Mouse (Mus musculus): Measurements from ENCODE around the gene Rps27l. TPM values are rescaled to one million over a fixed set of nuclear protein-coding genes. Genes with fewer than 3 reads are reported as not detected.

The Rps27l gene
- total RNA-seq, 2 experiments from 2014 or later, result 179 to 205 TPM

DNA sequence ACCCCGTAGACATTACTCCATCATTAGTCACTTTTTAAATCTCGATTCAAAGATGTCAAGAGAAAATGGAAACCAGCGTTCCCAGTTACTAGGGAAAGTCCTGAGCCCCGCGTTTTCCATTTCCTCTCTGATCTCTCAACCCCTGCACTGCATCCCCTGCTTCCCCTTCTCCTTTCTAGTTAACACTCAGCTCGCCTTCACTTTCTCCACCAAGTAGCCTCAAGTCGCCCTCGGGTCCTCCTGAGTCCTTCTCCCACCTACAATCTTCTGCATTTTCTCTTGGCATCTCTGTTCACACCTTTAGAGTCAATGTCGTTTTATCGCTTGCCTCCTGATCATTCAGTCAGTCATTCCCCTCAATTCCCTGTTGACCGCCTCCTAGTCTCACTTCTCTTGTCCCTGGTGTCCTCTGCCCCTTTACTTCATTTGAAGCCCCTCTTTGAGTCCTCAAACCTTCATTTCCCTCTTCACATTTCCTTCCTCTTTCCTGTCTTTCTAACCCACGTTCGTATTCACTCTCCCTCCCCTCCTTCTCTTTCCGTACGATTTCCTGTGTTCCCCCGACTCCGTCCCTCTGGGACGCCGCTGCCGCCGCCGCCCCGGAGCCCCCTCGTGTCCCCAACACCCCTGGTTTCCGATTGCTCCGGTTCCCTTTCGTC, 27.1 kb upstream of the Rps27l start:
- DNase-seq, result no peak
- intact Hi-C loops (cut with DNase I; ENCODE audit: low total_unique reads), result no loop called here

DNA sequence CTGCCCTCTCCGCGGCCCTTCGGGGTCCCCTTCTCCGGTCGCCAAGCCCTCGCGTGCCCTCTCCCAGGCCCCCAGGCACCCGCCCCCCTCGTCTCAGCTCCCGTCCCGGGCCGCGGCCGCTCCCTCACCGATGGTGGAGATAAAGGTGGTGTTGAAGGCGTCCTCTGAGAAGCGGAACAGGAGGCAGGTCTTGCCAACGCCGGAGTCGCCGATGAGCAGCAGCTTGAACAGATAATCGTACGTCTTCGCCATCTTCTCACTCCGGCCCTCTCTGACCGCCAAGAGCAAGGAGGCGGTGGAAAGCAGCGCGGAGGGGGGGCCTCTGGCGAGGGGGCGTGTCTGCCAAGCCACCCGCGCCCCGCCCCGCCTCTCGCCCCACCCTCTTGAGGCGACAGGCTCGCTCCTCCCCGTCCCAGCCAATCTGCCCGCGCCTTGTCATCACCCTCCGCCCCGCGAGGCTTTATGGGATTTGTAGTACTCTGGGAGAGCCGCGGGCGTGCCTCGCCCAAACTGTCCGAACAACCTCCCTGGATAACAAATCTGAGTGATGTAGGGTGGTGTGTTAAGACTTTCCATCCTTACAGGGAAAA, 26.4 kb upstream of the Rps27l start, which contains the start of gene Rab8b:
Gene Rab8b (minus strand): TSS at position 306 of the 590 bp plus-strand sequence.
- intact Hi-C loops (cut with DNase I; ENCODE audit: low total_unique reads), result no loop called here
- DNase-seq, result peak; percentile 99

DNA sequence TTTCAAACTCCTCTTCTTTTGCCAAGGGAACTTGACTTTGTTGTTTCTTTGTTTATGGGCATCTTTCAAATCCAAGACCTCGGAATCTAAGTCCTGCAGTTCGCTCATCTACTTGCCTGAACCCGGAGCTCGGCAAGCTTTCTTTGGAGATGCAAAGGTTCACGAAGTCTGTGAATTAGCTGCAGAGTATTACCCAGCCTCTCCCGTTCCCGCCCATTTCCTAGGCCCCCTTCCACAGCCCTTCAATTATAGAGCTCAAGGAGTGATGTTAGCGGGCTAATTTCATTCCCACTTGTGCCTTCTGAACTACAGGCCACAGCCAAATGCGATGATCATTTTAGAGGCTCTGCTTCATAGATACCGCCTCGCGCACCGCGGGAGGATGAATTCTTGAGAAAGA, 25.9 kb upstream of the Rps27l start:
- intact Hi-C loops (cut with DNase I; ENCODE audit: low total_unique reads), result no loop called here
- DNase-seq, result no peak

DNA sequence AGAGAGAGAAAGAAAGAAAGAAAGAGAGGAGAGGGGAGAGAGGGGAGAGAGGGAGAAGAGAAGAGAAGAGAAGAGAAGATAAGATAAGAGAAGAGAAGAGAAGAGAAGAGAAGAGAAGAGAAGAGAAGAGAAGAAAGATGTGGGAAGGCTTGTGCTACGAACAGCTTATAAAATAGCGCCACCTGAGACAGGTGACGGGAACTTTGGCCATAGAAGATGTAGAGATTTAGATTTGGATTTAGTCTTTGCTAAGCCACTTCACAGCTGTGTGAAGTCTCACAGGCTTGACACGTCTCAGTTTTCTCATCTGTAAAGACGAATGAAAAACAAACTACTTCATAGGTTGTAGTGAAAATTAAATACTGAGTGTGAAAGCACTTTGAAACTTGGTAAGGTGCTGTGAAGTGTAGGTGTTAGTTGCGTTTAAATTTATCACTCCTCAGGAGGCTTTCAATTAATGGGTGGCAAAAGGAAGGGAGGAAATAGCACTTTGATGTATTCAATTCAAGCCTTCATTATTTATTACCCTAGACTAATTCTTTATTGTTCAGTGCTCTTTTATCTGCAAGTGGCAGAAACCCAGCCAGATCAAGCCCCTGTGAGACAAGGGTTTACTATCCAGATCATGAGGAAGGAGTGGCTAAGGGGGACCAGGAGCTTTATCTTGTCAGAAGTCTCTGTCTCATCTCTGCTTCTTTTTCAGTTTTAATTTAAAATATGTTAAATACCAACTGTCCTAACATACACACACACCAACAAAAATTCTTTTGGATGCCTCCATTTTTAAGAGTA, 25.2 kb upstream of the Rps27l start:
- DNase-seq, result no peak
- intact Hi-C loops (cut with DNase I; ENCODE audit: low total_unique reads), result no loop called here

DNA sequence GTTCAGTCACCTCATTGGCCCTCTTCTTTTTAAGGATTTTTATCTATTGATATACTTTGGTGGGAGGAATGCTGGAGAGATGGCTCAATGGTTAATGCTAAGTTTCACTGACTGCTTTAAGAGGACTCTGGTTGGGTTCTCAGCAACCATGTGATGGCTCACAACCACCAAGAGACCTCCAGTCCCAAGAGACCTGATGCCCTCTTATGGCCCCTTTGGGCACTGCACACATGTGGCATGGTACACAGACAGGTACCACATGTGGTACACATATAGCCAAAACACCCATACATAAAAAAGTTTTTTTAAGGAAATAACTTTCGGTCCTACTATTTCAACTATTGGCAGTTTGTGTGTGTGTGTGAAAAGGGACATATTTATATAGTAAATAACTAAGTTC, 23.8 kb upstream of the Rps27l start:
- no peak for DNase-seq
- intact Hi-C loops (cut with DNase I; ENCODE audit: low total_unique reads), result no loop called here

DNA sequence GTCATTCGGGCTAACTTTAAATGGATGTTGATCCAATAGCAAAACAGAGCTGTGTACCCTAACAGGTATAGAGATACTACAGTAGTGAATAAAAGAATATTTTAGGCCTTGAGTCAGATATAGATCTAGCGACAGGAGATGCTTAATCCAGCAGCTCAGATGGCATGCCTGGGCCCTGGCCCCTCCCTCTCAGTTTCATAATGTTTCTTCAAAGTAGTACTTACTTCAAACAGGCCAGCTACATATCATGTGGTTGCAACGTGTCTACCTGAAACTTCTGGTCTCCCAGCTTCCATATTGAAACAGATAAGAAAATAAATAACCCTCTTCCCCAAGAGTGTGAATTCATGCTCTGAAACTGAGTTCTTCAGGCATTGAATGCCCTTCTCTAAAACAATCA, 20.0 kb upstream of the Rps27l start:
- intact Hi-C loops (cut with DNase I; ENCODE audit: low total_unique reads), result no loop called here
- no peak for DNase-seq

DNA sequence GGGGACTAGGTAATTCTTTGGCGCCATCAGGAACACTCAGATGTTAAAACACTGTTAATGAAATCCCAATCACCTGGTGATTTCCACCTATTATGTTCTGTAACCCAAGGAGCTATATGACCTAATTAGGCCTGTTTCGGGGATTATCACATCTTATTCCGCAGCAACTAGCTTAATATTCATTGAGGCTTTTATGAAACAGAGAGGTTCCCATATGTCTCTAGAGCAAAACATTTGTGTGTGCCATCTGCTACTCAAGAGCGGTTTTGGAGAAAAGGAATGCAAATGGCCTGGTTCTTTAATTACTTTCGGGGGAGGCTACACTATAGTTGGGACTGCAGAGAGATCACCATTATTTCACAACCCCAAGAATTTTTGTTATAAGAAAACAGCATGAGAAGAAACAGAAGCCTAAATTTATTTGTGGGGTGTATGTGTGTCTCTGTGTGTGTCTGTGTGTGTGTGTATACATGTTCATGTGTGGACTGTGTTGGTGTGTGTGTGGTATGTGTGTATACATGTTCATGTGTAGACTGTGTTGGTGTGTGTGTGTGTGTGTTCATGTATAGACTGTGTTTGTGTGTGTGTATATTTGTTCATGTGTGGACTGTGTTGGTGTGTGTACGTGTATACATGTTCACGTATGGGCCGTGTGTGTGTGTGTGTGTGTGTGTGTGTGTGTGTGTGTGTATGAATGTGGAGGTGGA, 18.0 kb upstream of the Rps27l start:
- intact Hi-C loops (cut with DNase I; ENCODE audit: low total_unique reads), result no loop called here
- no peak for DNase-seq

DNA sequence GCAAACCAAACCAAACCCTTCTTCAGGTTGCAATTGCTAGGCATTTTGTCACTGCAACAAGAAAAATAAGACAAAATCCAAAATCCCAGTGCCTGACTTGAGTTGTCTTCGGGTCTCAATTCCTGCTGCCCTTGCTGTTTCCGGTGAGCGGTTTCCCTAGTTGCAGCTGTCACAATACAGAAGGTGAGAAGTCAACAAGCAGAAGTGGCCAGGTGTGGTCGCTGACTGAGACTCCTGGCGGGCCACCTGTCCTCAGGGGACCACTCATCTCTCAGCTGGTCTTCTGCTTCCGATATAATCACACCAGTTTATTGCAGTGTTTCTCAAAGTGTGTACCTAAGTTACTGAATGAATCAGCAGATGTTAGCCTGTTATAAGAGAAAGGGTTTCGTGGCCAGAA, 15.5 kb upstream of the Rps27l start:
- intact Hi-C loops (cut with DNase I; ENCODE audit: low total_unique reads), result loop anchor here (10.0 kb wide), 1 partner anchor 286 kb away; no protein-coding TSS in a partner anchor
- DNase-seq, result no peak

DNA sequence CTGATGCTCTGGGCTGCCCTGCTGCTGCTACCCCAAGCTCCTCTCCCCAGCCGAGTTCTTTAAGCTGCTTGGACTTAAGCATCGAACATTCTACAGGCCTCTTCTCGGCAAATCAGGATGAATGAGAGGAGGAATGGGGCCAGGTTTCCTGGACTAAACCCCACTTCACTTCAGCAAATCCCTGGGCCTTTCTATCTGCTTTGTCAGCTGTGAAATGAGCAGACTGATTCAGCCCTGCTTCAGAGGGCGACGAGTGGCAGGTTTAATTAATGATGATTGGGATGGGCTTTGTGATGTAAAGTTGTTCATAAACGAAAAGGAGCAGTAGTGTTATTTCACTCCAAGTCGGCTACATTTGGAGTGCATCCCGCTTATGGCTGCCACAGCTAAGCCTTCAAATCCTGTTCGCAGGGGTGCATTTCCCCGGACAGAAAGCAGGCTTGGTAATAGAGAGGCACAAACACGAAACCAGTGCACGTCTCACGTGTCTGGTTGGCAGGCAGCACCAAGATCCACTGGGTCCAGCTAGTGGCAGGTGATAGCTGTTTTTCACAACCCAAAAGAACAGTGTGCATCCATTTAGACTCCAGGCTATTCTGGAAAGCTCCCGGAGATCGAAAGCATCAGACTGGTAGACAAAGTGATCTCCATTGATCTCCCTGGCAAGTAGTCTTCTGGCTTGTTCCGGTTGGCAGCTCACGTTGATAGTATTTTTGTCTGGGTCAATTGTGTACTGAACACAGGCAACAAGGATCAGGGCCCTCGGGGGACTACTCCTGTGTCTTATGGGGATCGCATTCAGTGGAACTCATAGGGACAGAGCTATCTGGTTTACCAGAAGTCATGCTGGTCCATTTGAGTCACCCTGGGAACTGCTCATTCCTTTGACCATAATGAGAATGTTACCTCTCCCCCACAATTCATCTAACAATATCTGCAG, 11.7 kb upstream of the Rps27l start:
- no peak for DNase-seq
- intact Hi-C loops (cut with DNase I; ENCODE audit: low total_unique reads), result loop anchor here (10.0 kb wide), 1 partner anchor 289 kb away; no protein-coding TSS in a partner anchor

DNA sequence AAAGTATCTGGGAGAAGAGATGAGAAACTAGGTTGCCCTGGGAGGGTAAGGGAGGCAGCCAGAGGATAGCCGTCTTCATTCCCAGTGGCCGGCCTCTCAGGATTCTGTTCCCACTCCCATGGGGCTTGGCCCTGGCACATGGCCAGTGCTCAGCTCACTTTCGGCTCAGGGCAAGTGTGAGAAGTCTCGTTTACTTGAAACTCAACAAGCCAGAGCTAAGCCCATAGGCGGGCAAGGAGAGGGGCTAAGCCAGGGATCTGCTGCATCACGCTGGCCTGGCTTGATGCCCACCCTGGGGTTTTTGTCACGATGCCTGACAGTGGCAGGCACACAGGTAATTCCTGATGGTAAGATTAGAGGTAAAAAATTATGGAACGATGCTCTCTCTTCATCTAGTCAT, 8.4 kb upstream of the Rps27l start:
- intact Hi-C loops (cut with DNase I; ENCODE audit: low total_unique reads), result loop anchor here (10.0 kb wide), 1 partner anchor 293 kb away; no protein-coding TSS in a partner anchor

DNA sequence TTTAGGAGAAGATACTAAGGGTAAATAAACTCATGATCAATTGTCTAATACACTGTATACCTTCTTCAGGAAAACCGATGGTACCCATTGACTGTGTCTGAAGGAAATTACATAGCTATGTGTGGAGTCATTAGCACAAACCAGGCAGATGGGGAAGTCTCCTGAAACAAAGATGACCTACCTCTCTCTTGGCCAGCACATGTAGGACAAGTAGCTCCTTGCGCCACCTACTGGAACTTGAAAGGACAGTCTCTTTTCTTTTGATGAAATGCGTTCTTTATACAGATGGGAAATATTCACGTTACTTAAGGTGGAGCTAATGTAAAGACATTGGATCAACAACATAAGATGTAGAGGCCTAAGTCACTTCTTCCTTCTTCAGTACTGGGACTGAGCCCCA, 7.0 kb upstream of the Rps27l start:
- intact Hi-C loops (cut with DNase I; ENCODE audit: low total_unique reads), result loop anchor here (10.0 kb wide), 1 partner anchor 294 kb away; no protein-coding TSS in a partner anchor
- no peak for DNase-seq

More for the DNA sequence above, 8.4 kb upstream of the Rps27l start:
- DNase-seq, result peak; percentile 67

DNA sequence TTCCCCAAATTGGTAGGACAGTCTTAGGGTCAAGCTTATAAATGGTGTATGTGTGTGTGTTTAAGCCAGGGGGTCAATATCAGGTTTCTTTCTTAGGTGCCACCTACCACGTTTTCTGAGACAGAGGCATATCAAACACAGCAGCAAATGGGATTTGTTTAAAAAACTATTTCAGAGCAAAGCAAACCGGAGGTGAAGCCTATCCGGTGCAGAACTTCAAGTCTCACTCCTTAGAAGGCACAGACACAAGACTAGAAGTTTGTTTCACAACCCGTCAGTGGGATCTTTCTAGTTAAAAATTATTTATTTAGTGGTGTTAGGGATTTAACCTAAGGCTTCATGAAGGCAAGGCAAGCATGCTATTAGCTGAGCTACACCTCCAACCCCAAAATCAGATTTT, 725 bp upstream of the Rps27l start:
- DNase-seq, result no peak
- intact Hi-C loops (cut with DNase I; ENCODE audit: low total_unique reads), result no loop called here

DNA sequence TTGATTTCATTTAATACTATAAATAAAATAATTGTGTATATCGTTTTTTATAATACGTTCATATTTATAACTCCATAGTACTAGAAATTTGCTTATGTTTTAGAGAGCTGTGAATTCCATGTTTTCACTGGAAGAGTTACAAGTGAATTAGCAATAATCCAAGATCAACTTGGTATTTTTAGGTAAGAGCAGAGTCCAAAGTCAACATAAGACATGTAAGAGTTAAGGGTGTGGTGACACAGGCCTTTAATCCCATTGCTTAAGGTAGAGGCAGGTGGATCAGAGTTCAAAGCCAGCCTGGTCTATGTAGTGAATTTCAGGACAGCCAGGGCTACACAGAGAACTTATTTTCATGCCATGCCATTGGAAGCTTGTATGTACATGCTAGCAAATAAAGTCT, 2.6 kb downstream of the Rps27l start:
- intact Hi-C loops (cut with DNase I; ENCODE audit: low total_unique reads), result no loop called here
- no peak for DNase-seq

DNA sequence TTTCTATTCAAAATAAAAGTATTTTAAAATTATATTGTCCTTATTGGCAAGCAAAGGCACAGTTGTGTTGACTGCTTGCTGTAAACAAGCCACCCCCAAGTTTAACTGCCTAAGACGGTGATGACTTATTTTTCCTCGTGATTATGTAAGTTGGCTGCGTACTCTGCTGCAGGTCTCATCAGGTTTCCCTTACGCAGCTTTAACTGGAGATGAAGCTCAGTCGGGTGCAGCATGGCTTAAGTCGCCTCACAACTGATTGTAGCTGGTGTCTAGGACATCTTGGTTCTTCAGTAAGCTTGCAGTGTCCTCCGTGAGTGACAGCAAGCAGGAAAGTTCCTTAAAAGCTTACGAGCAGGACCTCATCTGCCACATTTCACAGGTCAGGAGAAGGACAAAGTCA, 6.4 kb downstream of the Rps27l start:
- no peak for DNase-seq
- intact Hi-C loops (cut with DNase I; ENCODE audit: low total_unique reads), result no loop called here

DNA sequence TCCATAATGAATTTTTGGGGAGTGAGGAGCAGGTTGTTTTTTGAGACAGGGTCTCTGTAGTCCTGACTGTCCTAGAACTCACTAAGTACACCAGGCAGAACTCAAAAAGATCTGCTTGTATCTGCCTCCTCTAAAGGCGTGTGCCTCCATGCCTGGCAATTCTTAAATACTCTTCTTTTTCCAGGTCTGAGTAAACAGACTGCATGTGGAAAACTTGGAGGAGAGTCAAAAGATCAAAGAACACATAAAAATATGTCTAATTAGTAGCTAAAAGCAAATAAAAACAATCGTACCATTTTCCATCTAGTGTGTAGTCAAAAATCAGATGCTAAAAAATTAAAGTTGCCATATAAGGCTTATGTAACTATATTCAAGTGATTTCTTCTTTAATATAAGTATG, 7.0 kb downstream of the Rps27l start:
- DNase-seq, result no peak

DNA sequence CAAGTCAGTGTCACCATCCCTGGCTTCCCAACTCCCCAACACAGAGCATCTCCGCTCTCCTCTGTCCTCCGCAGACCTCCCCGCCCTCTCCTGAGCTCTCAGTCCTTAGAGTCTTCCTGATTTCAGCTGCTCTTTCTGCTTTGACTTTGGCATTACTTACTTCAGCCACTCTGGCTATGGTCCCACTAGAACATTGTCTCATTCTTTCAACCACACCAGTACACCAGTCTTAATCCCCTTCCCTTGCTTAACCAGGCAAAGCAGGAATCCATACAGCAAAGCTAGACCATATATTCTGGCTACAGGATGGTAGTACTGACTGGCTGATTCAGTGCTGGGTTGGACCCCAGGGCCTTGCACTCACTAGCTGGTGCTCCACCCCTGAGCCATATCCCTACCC, 11.6 kb downstream of the Rps27l start:
- no peak for DNase-seq
- intact Hi-C loops (cut with DNase I; ENCODE audit: low total_unique reads), result no loop called here

More for the DNA sequence above, 7.0 kb downstream of the Rps27l start:
- intact Hi-C loops (cut with DNase I; ENCODE audit: low total_unique reads), result no loop called here

DNA sequence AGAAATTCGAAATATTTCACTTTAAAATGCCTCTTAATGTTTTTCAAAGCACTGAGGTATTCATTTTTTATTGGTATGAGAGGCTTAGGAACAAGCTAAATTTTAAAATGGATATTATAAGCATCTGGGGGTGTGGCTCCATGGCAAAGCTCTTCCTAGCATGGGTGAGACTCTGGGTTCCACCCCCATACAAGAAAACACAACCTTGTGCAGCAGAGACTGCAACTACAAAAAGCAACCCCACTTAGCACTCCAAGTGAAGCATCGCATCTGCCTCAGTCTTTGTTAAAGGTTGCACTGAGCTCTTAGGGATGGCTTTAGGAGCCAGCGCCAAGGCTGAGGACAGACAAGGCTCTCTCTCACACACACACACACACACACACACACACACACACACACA, 15.6 kb downstream of the Rps27l start:
- intact Hi-C loops (cut with DNase I; ENCODE audit: low total_unique reads), result no loop called here
- no peak for DNase-seq

DNA sequence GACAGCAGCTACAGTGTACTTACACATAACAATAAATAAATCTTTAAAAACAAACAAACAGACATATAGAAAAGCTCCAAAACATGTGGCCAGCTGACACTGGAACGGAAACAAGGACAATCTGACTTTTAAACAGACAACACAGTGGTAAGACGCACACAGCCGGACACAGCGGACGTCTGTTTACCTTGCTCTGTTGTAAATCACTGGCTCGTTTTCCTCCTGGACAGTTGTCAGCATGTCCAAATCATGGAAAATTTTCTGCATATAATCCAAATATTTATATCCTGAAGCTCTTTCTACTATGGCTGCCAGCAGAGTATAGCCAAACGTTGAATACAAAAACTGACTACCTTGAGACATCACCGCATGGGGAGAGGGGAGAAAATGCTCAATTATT, 21.6 kb downstream of the Rps27l start:
- DNase-seq, result no peak
- intact Hi-C loops (cut with DNase I; ENCODE audit: low total_unique reads), result no loop called here

DNA sequence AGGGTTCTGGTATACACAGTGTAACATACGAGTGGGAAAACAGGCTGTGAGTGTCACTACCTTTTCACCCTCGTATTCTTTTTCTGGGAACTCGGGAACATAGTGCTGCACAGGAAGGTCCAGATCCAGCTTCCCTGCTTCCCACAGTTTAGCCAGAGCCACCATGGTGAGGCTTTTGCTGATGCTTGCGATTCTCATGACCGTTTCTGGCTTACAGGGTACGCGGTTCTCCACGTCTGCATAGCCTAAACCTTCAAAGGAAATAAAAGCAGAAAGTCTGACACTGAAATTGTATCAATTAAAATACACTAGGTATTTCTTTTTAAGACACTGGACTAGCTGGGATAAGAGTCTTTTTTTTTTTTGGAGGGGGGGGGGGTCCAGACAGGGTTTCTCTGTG, 25.2 kb downstream of the Rps27l start:
- intact Hi-C loops (cut with DNase I; ENCODE audit: low total_unique reads), result no loop called here
- no peak for DNase-seq
